ENCODE assay signal across 23 mouse cellular contexts in the genomic region with DNA sequence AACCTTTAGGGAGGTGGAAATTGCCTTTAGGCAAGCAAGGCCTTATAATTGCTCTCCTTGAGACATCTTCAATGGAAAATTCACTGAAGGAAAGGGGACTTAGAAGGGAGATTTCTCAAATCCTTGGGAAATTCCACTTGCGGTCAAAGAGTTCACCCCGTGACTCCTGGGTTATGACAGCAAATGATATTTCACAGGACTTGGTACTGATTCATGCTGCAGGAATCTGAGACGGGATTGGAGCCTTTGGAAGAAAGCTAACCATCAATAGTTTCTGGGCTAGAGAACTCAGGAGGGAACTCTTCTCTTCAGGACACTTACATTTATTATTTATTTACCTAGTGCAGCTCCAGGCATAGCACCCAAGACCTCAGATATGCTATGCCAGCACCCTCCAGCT. TPM values are rescaled to one million over a fixed set of nuclear protein-coding genes. Genes with fewer than 3 reads are reported as not detected.
A peak's percentile ranks its signal among the peaks of the same experiment; 100 is the strongest.
DNase-seq lines count a peak whose midpoint lies in the region; TF ChIP-seq lines count a peak whose summit lies in the region.
"Had no signal": no experiment of that assay in that cellular context is flagged by ENCODE, and none has a peak within 500 bp of the region (broad histone marks: within the 10 kb centered on the region; RNA-seq: fewer than 3 reads in every experiment).

No protein-coding gene starts in this region.

- peak; percentile 10 for DNase-seq in adrenal gland, adult 2 months
- no peak for DNase-seq in adrenal gland, postnatal 36 days
- DNase-seq in kidney, adult 8-10 months, result peak; percentile 14 to 15
- DNase-seq in kidney, postnatal 4 days, result no peak
- DNase-seq in NIH3T3 (ENCODE audit: low read depth), result peak; percentile 85
- DNase-seq in left cerebral cortex, adult 11 months (ENCODE audit: low spot score), result no peak
- DNase-seq in ovary, postnatal 10 days (ENCODE audit: low spot score), result no peak
- DNase-seq: adrenal gland, adult 8-10 months; cerebellum, adult 9-11 months; gastrocnemius, postnatal 14 days; right cerebral cortex, postnatal 14 days had no signal

- no peak overlapping the region for H3K4me3 ChIP-seq in myocyte
- H3K4me3 ChIP-seq: forebrain, embryonic 15.5 days; limb, embryonic 13.5 days; liver, embryonic 15.5 days; midbrain, embryonic 15.5 days; neural tube, embryonic 15.5 days had no signal

- no peak overlapping the region for H3ac ChIP-seq in myocyte (ENCODE audit: control insufficient read depth, insufficient read length)

- H3K4me2 ChIP-seq in myocyte (ENCODE audit: low read depth), result peak overlapping the region; percentile 51
- H3K4me2 ChIP-seq: forebrain, embryonic 15.5 days; heart, embryonic 11.5 days; hindbrain, embryonic 14.5 days; limb, embryonic 13.5 days; liver, embryonic 15.5 days; midbrain, embryonic 15.5 days; neural tube, embryonic 15.5 days had no signal

- H3K36me3 ChIP-seq in myocyte (ENCODE audit: control insufficient read depth, insufficient read depth), result no peaks in the 10 kb centered on the region
- H3K36me3 ChIP-seq: forebrain, embryonic 15.5 days; limb, embryonic 13.5 days; liver, embryonic 15.5 days; midbrain, embryonic 15.5 days; neural tube, embryonic 15.5 days had no signal

- no peaks in the 10 kb centered on the region for H3K79me2 ChIP-seq in myocyte (ENCODE audit: control insufficient read depth, insufficient read depth)

- TF ChIP-seq POLR2A in myocyte (IDR thresholded peaks at IDR 0.05; ENCODE audit: insufficient read length, low read depth), result no peak

- H3K27me3 ChIP-seq in myocyte (ENCODE audit: control insufficient read depth, insufficient read depth, insufficient read length), result no peaks in the 10 kb centered on the region
- H3K27me3 ChIP-seq: CH12.LX; forebrain, embryonic 15.5 days; limb, embryonic 13.5 days; liver, embryonic 15.5 days; midbrain, embryonic 15.5 days; neural tube, embryonic 15.5 days had no signal

TF ChIP-seq in myocyte, 11 proteins besides CTCF, POLR2A, EP300 and RAD21:
- TF ChIP-seq USF1 (IDR thresholded peaks at IDR 0.05; ENCODE audit: low read depth) (peak; percentile 69), MYOD1 (IDR thresholded peaks at IDR 0.05; ENCODE audit: control insufficient read depth in 1 of 3, insufficient read length in 2 of 3, low read depth in 2 of 3) (no peak), CEBPB (IDR thresholded peaks at IDR 0.05; ENCODE audit: insufficient read depth, poor library complexity, severe bottlenecking) (peak; percentile 50)

RNA-seq across cellular contexts. Expression of gene Cxcl5, which starts 52.8 kb away (rescaled TPM):
- not detected for total RNA-seq in adrenal gland, adult 2 months (2021)
- polyA plus RNA-seq in adrenal gland, adult 2 months (2012; rRNA removed), result 0.07 TPM in 1 of 2 replicates, not detected in the other
- not detected for total RNA-seq in adrenal gland, postnatal 36 days (2021)
- polyA plus RNA-seq in myocyte (2012; fragmentation: generic; extraction: Trizol), result 0.06 TPM
- total RNA-seq: adrenal gland, adult 8-10 months; CH12.LX; gastrocnemius, postnatal 14 days; heart, postnatal 10 days; MEL had no signal
- polyA plus RNA-seq: lung, embryonic 16.5 days had no signal

Comparison
In these comparisons a context has a peak if more than half of its experiments do, and no peak if none do; other contexts are left out.
1. DNase-seq: peak in adrenal gland, adult 2 months (single experiment), kidney, adult 8-10 months (2 of 2) and NIH3T3 (single experiment); none in adrenal gland, postnatal 36 days (0 of 2), kidney, postnatal 4 days (0 of 2), left cerebral cortex, adult 11 months (single experiment) and ovary, postnatal 10 days (single experiment).